Mouse (Mus musculus) liver, embryonic 16.5 days (tissue): Measurements from ENCODE around the gene Igfn1. TPM values are rescaled to one million over a fixed set of nuclear protein-coding genes. Genes with fewer than 3 reads are reported as not detected.
A peak's percentile ranks its signal among the peaks of the same experiment; 100 is the strongest.

Source experiments
- ATAC-seq: fragments of 200-750 bp; cut with Nextera tagmentation; 2 replicates; pipeline ENCODE4 v1.8.0; 2017; ENCODE audit warnings: low read depth, mild to moderate bottlenecking, moderate number of reproducible peaks, moderate library complexity
- H3K27ac ChIP-seq: fragments of 300-500 bp; sonication (generic); 2 replicates; pipeline ENCODE4 v1.5.1; 2014; ENCODE audit warnings: mild to moderate bottlenecking, low read length
- H3K27me3 ChIP-seq: fragments of 300-500 bp; sonication (generic); 2 replicates; pipeline ENCODE4 v1.6.1; 2014; ENCODE audit warnings: low read depth, low read length, mixed read lengths; ENCODE audit not compliant: control insufficient read depth, insufficient read depth
- H3K36me3 ChIP-seq: fragments of 300-500 bp; sonication (generic); 2 replicates; pipeline ENCODE4 v1.6.1; 2014; ENCODE audit warnings: mild to moderate bottlenecking; ENCODE audit not compliant: control insufficient read depth, insufficient read depth
- H3K4me1 ChIP-seq: fragments of 300-500 bp; sonication (generic); 2 replicates; pipeline ENCODE4 v1.6.1; 2014; ENCODE audit warnings: low read depth, low read length, mixed read lengths; ENCODE audit not compliant: control insufficient read depth
- H3K4me2 ChIP-seq: fragments of 300-500 bp; sonication (generic); 2 replicates; pipeline ENCODE4 v1.6.1; 2014; ENCODE audit warnings: low read depth, low read length, mixed read lengths
- H3K4me3 ChIP-seq: fragments of 300-500 bp; sonication (generic); 2 replicates; pipeline ENCODE4 v1.5.1; 2014; ENCODE audit warnings: low read depth, mild to moderate bottlenecking, low read length
- H3K9ac ChIP-seq: fragments of 300-500 bp; sonication (generic); 2 replicates; pipeline ENCODE4 v1.6.1; 2014; ENCODE audit warnings: low read depth, low read length
- H3K9me3 ChIP-seq: fragments of 300-500 bp; sonication (generic); replicated peaks from 2 replicates; pipeline ENCODE4 v1.6.1; 2016; ENCODE audit warnings: low read length; ENCODE audit not compliant: control insufficient read depth
- WGBS: fragments of 180-500 bp; shearing (Covaris S2); extraction: QIAGEN DNeasy Blood & Tissue Kit; methylation state at CpG from one replicate; pipeline ENCODE4 v1.1.7; 2014; ENCODE audit not compliant: insufficient replicate concordance; 5-methylcytosine and 5-hydroxymethylcytosine counted together
- polyA plus RNA-seq: library from polyadenylated mRNA; unstranded; fragments of >200 nt; fragmentation: Nextera tagmentation; extraction: Ambion mirVana; gene quantifications from 2 replicates; pipeline ENCODE4 v1.2.1, GENCODE M21; 2015

Gene Igfn1
- polyA plus RNA-seq, 1 experiment from 2014 or later, result not detected

GRCm38 (mm10) chr1:136040874-136041273 lies 34.7 kb upstream of the Igfn1 start:
- H3K9ac ChIP-seq, result no peak overlapping the region
- 33% methylated on average over 4 of the region's 4 CpGs for WGBS
- H3K4me2 ChIP-seq, result no peak overlapping the region
- H3K4me1 ChIP-seq, result no peaks in the 10 kb centered on the region
- H3K4me3 ChIP-seq, result no peak overlapping the region
- no peaks in the 10 kb centered on the region for H3K9me3 ChIP-seq
- H3K27me3 ChIP-seq, result peaks cover 7% of the 10 kb centered on the region
- no peaks in the 10 kb centered on the region for H3K36me3 ChIP-seq
- H3K27ac ChIP-seq, result no peak overlapping the region
- no peak for ATAC-seq

GRCm38 (mm10) chr1:136040452-136040851 lies 34.3 kb upstream of the Igfn1 start:
- no peak for ATAC-seq
- H3K9ac ChIP-seq, result no peak overlapping the region
- no peaks in the 10 kb centered on the region for H3K4me1 ChIP-seq
- H3K27me3 ChIP-seq, result peaks cover 7% of the 10 kb centered on the region
- no peak overlapping the region for H3K4me2 ChIP-seq
- no peaks in the 10 kb centered on the region for H3K9me3 ChIP-seq
- H3K36me3 ChIP-seq, result no peaks in the 10 kb centered on the region
- H3K4me3 ChIP-seq, result no peak overlapping the region
- 19% methylated on average over 11 of the region's 11 CpGs for WGBS
- no peak overlapping the region for H3K27ac ChIP-seq

GRCm38 (mm10) chr1:136038746-136039538 lies 32.8 kb upstream of the Igfn1 start:
- peaks cover 10% of the 10 kb centered on the region for H3K36me3 ChIP-seq
- H3K27me3 ChIP-seq, result peaks cover 7% of the 10 kb centered on the region
- H3K4me1 ChIP-seq, result no peaks in the 10 kb centered on the region

GRCm38 (mm10) chr1:136032961-136033360 lies 26.8 kb upstream of the Igfn1 start:
- H3K4me2 ChIP-seq, result no peak overlapping the region
- H3K9me3 ChIP-seq, result no peaks in the 10 kb centered on the region
- peaks cover 42% of the 10 kb centered on the region for H3K36me3 ChIP-seq
- ATAC-seq, result no peak
- WGBS, result 64% methylated on average over 7 of the region's 7 CpGs
- H3K27ac ChIP-seq, result no peak overlapping the region
- H3K4me3 ChIP-seq, result no peak overlapping the region
- no peaks in the 10 kb centered on the region for H3K27me3 ChIP-seq
- no peaks in the 10 kb centered on the region for H3K4me1 ChIP-seq
- no peak overlapping the region for H3K9ac ChIP-seq

More at GRCm38 (mm10) chr1:136038746-136039538, 32.8 kb upstream of the Igfn1 start:
- no peak overlapping the region for H3K27ac ChIP-seq
- no peak overlapping the region for H3K4me3 ChIP-seq
- H3K9ac ChIP-seq, result no peak overlapping the region
- no peak for ATAC-seq
- 52% methylated on average over 5 of the region's 5 CpGs for WGBS
- no peaks in the 10 kb centered on the region for H3K9me3 ChIP-seq
- no peak overlapping the region for H3K4me2 ChIP-seq

GRCm38 (mm10) chr1:136031697-136032096 lies 25.6 kb upstream of the Igfn1 start:
- Histone ChIP-seq H3K9ac (no peak overlapping the region), H3K27me3 (no peaks in the 10 kb centered on the region), H3K4me1 (no peaks in the 10 kb centered on the region), H3K36me3 (peaks cover 51% of the 10 kb centered on the region), H3K4me3 (no peak overlapping the region), H3K4me2 (no peak overlapping the region), H3K9me3 (no peaks in the 10 kb centered on the region), H3K27ac (no peak overlapping the region)
- ATAC-seq, result no peak
- 79% methylated on average over 6 of the region's 8 CpGs for WGBS

GRCm38 (mm10) chr1:136030201-136030600 lies 24.1 kb upstream of the Igfn1 start:
- Histone ChIP-seq H3K9ac (no peak overlapping the region), H3K9me3 (no peaks in the 10 kb centered on the region), H3K4me3 (no peak overlapping the region), H3K27me3 (no peaks in the 10 kb centered on the region), H3K36me3 (peaks cover 65% of the 10 kb centered on the region), H3K27ac (no peak overlapping the region), H3K4me2 (no peak overlapping the region), H3K4me1 (no peaks in the 10 kb centered on the region)
- ATAC-seq, result no peak
- WGBS, result 81% methylated on average over 7 of the region's 7 CpGs

- peaks cover 46% of the 10 kb centered on the region for H3K4me1 ChIP-seq
- peak overlapping the region; percentile 84 for H3K9ac ChIP-seq
- peak overlapping the region; percentile 90 for H3K27ac ChIP-seq
- peaks cover 18% of the 10 kb centered on the region for H3K36me3 ChIP-seq
- H3K4me2 ChIP-seq, result peak overlapping the region; percentile 75
- no peaks in the 10 kb centered on the region for H3K27me3 ChIP-seq
- 12% methylated on average over 24 of the region's 24 CpGs for WGBS
- peak; percentile 35 for ATAC-seq
- no peaks in the 10 kb centered on the region for H3K9me3 ChIP-seq
- peak overlapping the region; percentile 92 for H3K4me3 ChIP-seq
These were observed 12.4 kb upstream of the Igfn1 start for GRCm38 (mm10) chr1:136018390-136019189.

DNA sequence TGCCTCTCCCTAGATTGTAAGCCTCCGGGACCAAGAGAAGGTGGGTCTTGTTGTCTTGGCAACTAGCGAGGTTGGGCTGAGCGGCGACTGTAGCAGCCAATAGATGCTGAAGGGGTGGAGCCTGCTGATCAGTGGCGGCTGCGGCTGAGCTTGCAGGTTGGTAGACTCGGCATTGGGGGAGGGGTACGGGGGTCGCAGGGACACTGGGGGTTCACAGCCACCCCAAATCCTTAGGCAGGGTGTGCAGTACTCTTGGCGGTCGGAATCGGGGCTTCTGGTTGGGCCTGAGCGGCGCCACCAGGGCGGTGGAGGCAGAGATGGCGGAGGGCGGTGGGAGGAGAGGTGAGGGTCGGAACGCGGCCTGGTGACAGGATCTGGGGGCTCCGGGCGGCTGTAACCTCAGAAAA lies 11.8 kb upstream of the Igfn1 start:
- Histone ChIP-seq H3K27me3 (no peaks in the 10 kb centered on the region), H3K9me3 (no peaks in the 10 kb centered on the region), H3K4me1 (peaks cover 52% of the 10 kb centered on the region), H3K4me3 (peak overlapping the region; percentile 92), H3K27ac (peak overlapping the region; percentile 90), H3K9ac (peak overlapping the region; percentile 84), H3K36me3 (peaks cover 15% of the 10 kb centered on the region), H3K4me2 (peak overlapping the region; percentile 75)
- WGBS, result under 1% methylated on average over 20 of the region's 22 CpGs
- peak; percentile 84 for ATAC-seq

DNA sequence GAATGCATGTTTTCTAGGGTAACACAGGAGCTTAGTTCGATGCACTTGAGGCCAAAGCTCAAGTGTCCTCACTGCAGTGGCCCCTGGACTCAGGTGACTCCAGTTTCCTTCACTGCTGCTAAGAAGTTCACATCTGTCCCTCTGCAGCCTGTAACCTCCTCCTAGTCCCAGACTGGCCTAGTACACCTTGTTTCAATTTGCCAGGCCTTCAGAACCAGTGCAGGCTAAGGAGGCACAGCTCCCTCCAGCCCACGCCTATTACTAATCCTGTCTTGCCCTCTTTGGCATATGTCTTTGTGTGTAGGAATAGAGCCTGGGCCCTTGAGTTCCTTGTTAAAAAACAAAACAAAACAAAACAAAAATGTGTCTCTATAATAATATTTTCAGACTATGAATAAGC lies 11.2 kb upstream of the Igfn1 start:
- peaks cover 55% of the 10 kb centered on the region for H3K4me1 ChIP-seq
- no peaks in the 10 kb centered on the region for H3K27me3 ChIP-seq
- H3K4me3 ChIP-seq, result peak overlapping the region; percentile 92
- peak overlapping the region; percentile 53 for H3K9ac ChIP-seq
- peak overlapping the region; percentile 80 for H3K27ac ChIP-seq
- ATAC-seq, result no peak
- peak overlapping the region; percentile 75 for H3K4me2 ChIP-seq
- WGBS, result 77% methylated on average over 2 of the region's 2 CpGs
- peaks cover 13% of the 10 kb centered on the region for H3K36me3 ChIP-seq
- H3K9me3 ChIP-seq, result no peaks in the 10 kb centered on the region
